Mouse (Mus musculus): ENCODE data around the gene Srsf3. TPM values are rescaled to one million over a fixed set of nuclear protein-coding genes. Genes with fewer than 3 reads are reported as not detected.

The Srsf3 gene
- 130 and 166 TPM in 2 replicates for polyA plus RNA-seq (2015; fragmentation: Nextera tagmentation; extraction: Ambion mirVana)

GRCm38 (mm10) chr17:29032274-29033069 is at the start of gene Srsf3:
Gene Srsf3 (plus strand): TSS chr17:29032628.

GRCm38 (mm10) chr17:29007641-29008325 is 24.6 kb upstream of the Srsf3 start, which contains the start of gene Stk38:
Gene Stk38 (minus strand): TSS chr17:29007995.

GRCm38 (mm10) chr17:29090776-29091175 is 58.3 kb downstream of the Srsf3 start, which contains the start of gene Cdkn1a:
Gene Cdkn1a (plus strand): TSS chr17:29090976.

Other genes starting within 250 kb of the Srsf3 start
- 3.0 and 3.4 TPM in 2 replicates for gene Brpf3, start 231.5 kb upstream of the Srsf3 start, polyA plus RNA-seq (2015; fragmentation: Nextera tagmentation; extraction: Ambion mirVana)
- 0.63 TPM in 1 of 2 replicates, not detected in the other for gene Pnpla1, start 174.2 kb upstream of the Srsf3 start, polyA plus RNA-seq (2015; fragmentation: Nextera tagmentation; extraction: Ambion mirVana)
- 0.06 and 0.07 TPM in 2 replicates for gene 4930539E08Rik, start 117.3 kb upstream of the Srsf3 start, polyA plus RNA-seq (2015; fragmentation: Nextera tagmentation; extraction: Ambion mirVana)
- 0.44 and 0.45 TPM in 2 replicates for gene Pxt1, start 88.8 kb upstream of the Srsf3 start, polyA plus RNA-seq (2015; fragmentation: Nextera tagmentation; extraction: Ambion mirVana)
- 37.8 and 40.0 TPM in 2 replicates for gene Kctd20, start 80.7 kb upstream of the Srsf3 start, polyA plus RNA-seq (2015; fragmentation: Nextera tagmentation; extraction: Ambion mirVana)
- 58.2 and 58.7 TPM in 2 replicates for gene Stk38, start 24.6 kb upstream of the Srsf3 start, polyA plus RNA-seq (2015; fragmentation: Nextera tagmentation; extraction: Ambion mirVana)
- 506 and 575 TPM in 2 replicates for gene Cdkn1a, start 58.3 kb downstream of the Srsf3 start, polyA plus RNA-seq (2015; fragmentation: Nextera tagmentation; extraction: Ambion mirVana)
- gene Rab44, start 81.5 kb downstream of the Srsf3 start, polyA plus RNA-seq (2015; fragmentation: Nextera tagmentation; extraction: Ambion mirVana) = 2.3 and 3.9 TPM in 2 replicates
- 0.18 and 0.95 TPM in 2 replicates for gene Cpne5, start 205.5 kb downstream of the Srsf3 start, polyA plus RNA-seq (2015; fragmentation: Nextera tagmentation; extraction: Ambion mirVana)
- gene Ppil1, start 231.6 kb downstream of the Srsf3 start, polyA plus RNA-seq (2015; fragmentation: Nextera tagmentation; extraction: Ambion mirVana) = 39.0 and 44.8 TPM in 2 replicates
- gene BC004004, start 236.2 kb downstream of the Srsf3 start, polyA plus RNA-seq (2015; fragmentation: Nextera tagmentation; extraction: Ambion mirVana) = 105 and 115 TPM in 2 replicates